Mouse (Mus musculus): Measurements from ENCODE around the gene Prdx6. TPM values are rescaled to one million over a fixed set of nuclear protein-coding genes. Genes with fewer than 3 reads are reported as not detected.

Prdx6 gene
- polyA plus RNA-seq, 1 experiment: 511 TPM

DNA sequence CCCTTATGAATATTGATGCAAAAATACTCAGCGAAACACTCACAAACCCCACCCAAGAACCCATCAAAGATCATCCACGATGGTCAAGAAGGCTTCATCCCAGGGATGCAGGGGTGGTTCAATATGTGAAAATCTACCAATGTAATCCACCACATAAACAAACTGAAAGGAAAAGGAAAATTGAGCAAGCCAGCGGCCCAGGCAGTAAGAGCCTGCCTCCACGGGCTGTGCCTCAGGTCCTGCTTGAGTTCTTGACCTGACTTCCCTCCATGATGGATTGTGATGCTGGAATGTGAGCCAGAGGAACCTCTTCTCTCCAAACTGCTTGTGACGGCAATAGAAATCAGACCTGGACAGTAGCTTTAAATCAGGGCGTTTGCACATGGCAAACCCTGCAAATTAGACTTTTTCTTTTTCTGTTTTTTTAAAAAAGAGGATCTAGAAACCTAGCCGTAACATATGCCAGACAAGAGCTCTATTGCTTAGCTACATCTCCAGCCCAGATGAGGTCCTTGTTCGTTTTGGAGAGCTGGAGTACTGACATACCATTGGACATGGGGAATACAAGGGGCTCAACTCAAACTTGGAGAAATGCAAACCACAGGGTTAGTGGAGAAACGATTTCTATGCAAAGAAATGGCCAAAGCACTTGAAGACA lies 60.6 kb downstream of the Prdx6 start:
- TF ChIP-seq CTCF (IDR thresholded peaks at IDR 0.05; ENCODE audit: extremely low read depth, insufficient read depth, low read length) (no peak), POLR2A (IDR thresholded peaks at IDR 0.05; ENCODE audit: extremely low read depth, insufficient read depth, low read length) (no peak)
- no peak overlapping the region for H3K4me3 ChIP-seq (ENCODE audit: insufficient read depth, low read length)
- H3K27ac ChIP-seq (ENCODE audit: insufficient read depth, low read length): no peak overlapping the region
- H3K4me1 ChIP-seq (ENCODE audit: control insufficient read depth, insufficient read depth, low read length): no peaks in the 10 kb centered on the region

Other genes starting within 250 kb of the Prdx6 start
- 4.8 and 5.1 TPM in 2 replicates for gene Zbtb37, start 216.4 kb downstream of the Prdx6 start, polyA plus RNA-seq (2012; rRNA removed)
- gene Dars2, start 180.6 kb downstream of the Prdx6 start, polyA plus RNA-seq (2012; rRNA removed): 25.0 and 26.2 TPM in 2 replicates
- 0.98 and 1.7 TPM in 2 replicates for gene Cenpl, start 180.5 kb downstream of the Prdx6 start, polyA plus RNA-seq (2012; rRNA removed)
- 13.4 and 14.1 TPM in 2 replicates for gene Klhl20, start 119.7 kb downstream of the Prdx6 start, polyA plus RNA-seq (2012; rRNA removed)
- gene Ankrd45, start 108.5 kb downstream of the Prdx6 start, polyA plus RNA-seq (2012; rRNA removed): 38.5 and 41.3 TPM in 2 replicates
- not detected in 2 replicates for gene Tex50, start 91.9 kb downstream of the Prdx6 start, polyA plus RNA-seq (2012; rRNA removed)
- gene Tnfsf4, start 144.2 kb upstream of the Prdx6 start, polyA plus RNA-seq (2012; rRNA removed): not detected in 2 replicates
- 0.06 TPM in 1 of 2 replicates, not detected in the other for gene Tnfsf18, start 243.4 kb upstream of the Prdx6 start, polyA plus RNA-seq (2012; rRNA removed)